Mouse (Mus musculus) neural tube, embryonic 12.5 days (tissue): ENCODE measurements around the gene Rps6kb1. TPM values are rescaled to one million over a fixed set of nuclear protein-coding genes. Genes with fewer than 3 reads are reported as not detected.
"Not testable (repeated sequence)": the region's sequence is repeated elsewhere in the genome, so short reads cannot be mapped to it uniquely, and the experiment has no call there.

Experiments
- ATAC-seq: fragments of 200-750 bp; cut with Nextera tagmentation; 2 replicates; pipeline ENCODE4 v1.8.0; 2017; ENCODE audit warnings: low read depth, mild to moderate bottlenecking, moderate TSS enrichment, moderate library complexity; ENCODE audit not compliant: low FRiP score
- H3K27ac ChIP-seq: fragments of 300-500 bp; sonication (generic); 2 replicates; pipeline ENCODE4 v1.5.1; 2016
- H3K27me3 ChIP-seq: fragments of 300-500 bp; sonication (generic); replicated peaks from 2 replicates; pipeline ENCODE4 v1.6.1; 2016; ENCODE audit warnings: mild to moderate bottlenecking
- H3K36me3 ChIP-seq: fragments of 300-500 bp; sonication (generic); 2 replicates; pipeline ENCODE4 v1.6.1; 2016; ENCODE audit warnings: mild to moderate bottlenecking
- H3K4me1 ChIP-seq: fragments of 300-500 bp; sonication (generic); 2 replicates; pipeline ENCODE4 v1.6.1; 2016
- H3K4me2 ChIP-seq: fragments of 300-500 bp; sonication (generic); replicated peaks from 2 replicates; pipeline ENCODE4 v1.6.1; 2016; ENCODE audit warnings: mild to moderate bottlenecking
- H3K4me3 ChIP-seq: fragments of 300-500 bp; sonication (generic); 2 replicates; pipeline ENCODE4 v1.5.1; 2016
- H3K9ac ChIP-seq: fragments of 300-500 bp; sonication (generic); 2 replicates; pipeline ENCODE4 v1.6.1; 2016; ENCODE audit warnings: mild to moderate bottlenecking
- H3K9me3 ChIP-seq: fragments of 300-500 bp; sonication (generic); 2 replicates; pipeline ENCODE4 v1.6.1; 2016; ENCODE audit warnings: mild to moderate bottlenecking
- WGBS: fragments of 180-500 bp; shearing (Covaris S2); methylation state at CpG from one replicate; pipeline ENCODE4 v1.1.7; 2016; 5-methylcytosine and 5-hydroxymethylcytosine counted together
- polyA plus RNA-seq: library from polyadenylated mRNA; unstranded; fragments of >200 nt; fragmentation: Nextera tagmentation; extraction: Ambion mirVana; gene quantifications from 2 replicates; pipeline ENCODE4 v1.2.1, GENCODE M21; 2016

Rps6kb1 gene
- polyA plus RNA-seq, 1 experiment from 2014 or later: 71.8 TPM

- no peak for ATAC-seq
- no peak overlapping the region for H3K4me2 ChIP-seq
Measured at GRCm38 (mm10) chr11:86547412-86547811, 2.8 kb upstream of the Rps6kb1 start.

GRCm38 (mm10) chr11:86545556-86545955, 951 bp upstream of the Rps6kb1 start:
- no peaks in the 10 kb centered on the region for H3K9me3 ChIP-seq
- H3K27ac ChIP-seq: no peak overlapping the region
- H3K4me3 ChIP-seq: peak overlapping the region; percentile 98
- peak overlapping the region; percentile 85 for H3K4me2 ChIP-seq
- H3K4me1 ChIP-seq: no peaks in the 10 kb centered on the region
- peaks cover 11% of the 10 kb centered on the region for H3K36me3 ChIP-seq
- no peak for ATAC-seq
- H3K27me3 ChIP-seq: no peaks in the 10 kb centered on the region
- WGBS: 84% methylated on average over 8 of the region's 8 CpGs
- H3K9ac ChIP-seq: 0 out of 2 replicates have a peak overlapping the region, but pooled peaks have one; percentile 3

More at GRCm38 (mm10) chr11:86547412-86547811, 2.8 kb upstream of the Rps6kb1 start:
- Histone ChIP-seq H3K36me3 (peaks cover 11% of the 10 kb centered on the region), H3K27ac (no peak overlapping the region), H3K4me3 (no peak overlapping the region), H3K9ac (no peak overlapping the region), H3K27me3 (no peaks in the 10 kb centered on the region), H3K4me1 (no peaks in the 10 kb centered on the region), H3K9me3 (no peaks in the 10 kb centered on the region)
- 96% methylated on average over 1 of the region's 1 CpGs for WGBS

- no peaks in the 10 kb centered on the region for H3K9me3 ChIP-seq
Measured at GRCm38 (mm10) chr11:86543960-86544638, 506 bp downstream of the Rps6kb1 start.

GRCm38 (mm10) chr11:86542851-86543250, 1.8 kb downstream of the Rps6kb1 start:
- H3K9ac ChIP-seq: no peak overlapping the region
- peak overlapping the region; percentile 85; the same call in 1 of the 2 replicates for H3K4me2 ChIP-seq
- H3K27ac ChIP-seq: no peak overlapping the region
- H3K4me1 ChIP-seq: no peaks in the 10 kb centered on the region
- H3K27me3 ChIP-seq: no peaks in the 10 kb centered on the region
- H3K4me3 ChIP-seq: no peak overlapping the region
- no peaks in the 10 kb centered on the region for H3K9me3 ChIP-seq
- ATAC-seq: no peak
- no peaks in the 10 kb centered on the region for H3K36me3 ChIP-seq
- WGBS: 96% methylated on average over 1 of the region's 1 CpGs

More at GRCm38 (mm10) chr11:86543960-86544638, 506 bp downstream of the Rps6kb1 start:
- H3K27me3 ChIP-seq: no peaks in the 10 kb centered on the region
- peak overlapping the region; percentile 97 for H3K9ac ChIP-seq
- no peaks in the 10 kb centered on the region for H3K4me1 ChIP-seq
- peak overlapping the region; percentile 62 for H3K27ac ChIP-seq
- peak; percentile 69 for ATAC-seq
- peak overlapping the region; percentile 98 for H3K4me3 ChIP-seq
- WGBS: 1% methylated on average over 47 of the region's 50 CpGs
- H3K36me3 ChIP-seq: no peaks in the 10 kb centered on the region
- peak overlapping the region; percentile 85 for H3K4me2 ChIP-seq

- no peaks in the 10 kb centered on the region for H3K27me3 ChIP-seq
- no peak overlapping the region for H3K4me2 ChIP-seq
- no peak overlapping the region for H3K27ac ChIP-seq
- no peaks in the 10 kb centered on the region for H3K36me3 ChIP-seq
- no peaks in the 10 kb centered on the region for H3K9me3 ChIP-seq
- H3K4me1 ChIP-seq: no peaks in the 10 kb centered on the region
- WGBS: 95% methylated on average over 2 of the region's 2 CpGs
- H3K9ac ChIP-seq: no peak overlapping the region
- H3K4me3 ChIP-seq: no peak overlapping the region
- no peak for ATAC-seq
Measured at GRCm38 (mm10) chr11:86540476-86540845, 4.1 kb downstream of the Rps6kb1 start.

GRCm38 (mm10) chr11:86539716-86540475, 4.7 kb downstream of the Rps6kb1 start:
- H3K36me3 ChIP-seq: no peaks in the 10 kb centered on the region
- WGBS: 94% methylated on average over 6 of the region's 6 CpGs
- no peak overlapping the region for H3K9ac ChIP-seq
- no peak overlapping the region for H3K4me2 ChIP-seq
- no peaks in the 10 kb centered on the region for H3K27me3 ChIP-seq
- no peak overlapping the region for H3K27ac ChIP-seq
- ATAC-seq: no peak
- H3K4me1 ChIP-seq: no peaks in the 10 kb centered on the region
- no peak overlapping the region for H3K4me3 ChIP-seq
- H3K9me3 ChIP-seq: no peaks in the 10 kb centered on the region

GRCm38 (mm10) chr11:86538786-86539185, 5.8 kb downstream of the Rps6kb1 start:
- Histone ChIP-seq H3K4me1 (no peaks in the 10 kb centered on the region), H3K27me3 (no peaks in the 10 kb centered on the region), H3K27ac (no peak overlapping the region), H3K36me3 (peaks cover 5% of the 10 kb centered on the region; the same call in 1 of the 2 replicates), H3K9me3 (no peaks in the 10 kb centered on the region), H3K4me2 (no peak overlapping the region), H3K4me3 (no peak overlapping the region), H3K9ac (no peak overlapping the region)
- ATAC-seq: no peak
- 93% methylated on average over 4 of the region's 4 CpGs for WGBS

- H3K27me3 ChIP-seq: no peaks in the 10 kb centered on the region
- no peaks in the 10 kb centered on the region for H3K4me1 ChIP-seq
- no peak overlapping the region for H3K9ac ChIP-seq
- no peak for ATAC-seq
- peaks cover 34% of the 10 kb centered on the region for H3K36me3 ChIP-seq
- H3K4me2 ChIP-seq: no peak overlapping the region
- H3K4me3 ChIP-seq: no peak overlapping the region
- H3K9me3 ChIP-seq: no peaks in the 10 kb centered on the region
- 93% methylated on average over 5 of the region's 5 CpGs for WGBS
- H3K27ac ChIP-seq: no peak overlapping the region
Measured at GRCm38 (mm10) chr11:86534201-86534910, 10.2 kb downstream of the Rps6kb1 start.

GRCm38 (mm10) chr11:86533302-86533701, 11.3 kb downstream of the Rps6kb1 start:
- H3K27ac ChIP-seq, ATAC-seq, H3K27me3 ChIP-seq, H3K9ac ChIP-seq, H3K4me3 ChIP-seq, H3K9me3 ChIP-seq, H3K4me1 ChIP-seq, H3K4me2 ChIP-seq: not testable (repeated sequence)
- 94% methylated on average over 6 of the region's 6 CpGs for WGBS
- H3K36me3 ChIP-seq: peaks cover 38% of the 10 kb centered on the region

- Histone ChIP-seq H3K27ac (no peak overlapping the region), H3K36me3 (peaks cover 43% of the 10 kb centered on the region), H3K9me3 (no peaks in the 10 kb centered on the region), H3K4me1 (no peaks in the 10 kb centered on the region), H3K27me3 (no peaks in the 10 kb centered on the region), H3K4me2 (no peak overlapping the region), H3K9ac (no peak overlapping the region), H3K4me3 (no peak overlapping the region)
- no peak for ATAC-seq
- 86% methylated on average over 1 of the region's 1 CpGs for WGBS
Measured at GRCm38 (mm10) chr11:86532834-86533233, 11.8 kb downstream of the Rps6kb1 start.

- Histone ChIP-seq H3K9ac (no peak overlapping the region), H3K27ac (no peak overlapping the region), H3K4me2 (no peak overlapping the region), H3K4me3 (no peak overlapping the region), H3K36me3 (peaks cover 70% of the 10 kb centered on the region), H3K4me1 (no peaks in the 10 kb centered on the region), H3K27me3 (no peaks in the 10 kb centered on the region), H3K9me3 (no peaks in the 10 kb centered on the region)
- no peak for ATAC-seq
- 94% methylated on average over 4 of the region's 4 CpGs for WGBS
Measured at GRCm38 (mm10) chr11:86527528-86527927, 17.1 kb downstream of the Rps6kb1 start.

GRCm38 (mm10) chr11:86519751-86520150, 24.9 kb downstream of the Rps6kb1 start:
- Histone ChIP-seq H3K9me3 (no peaks in the 10 kb centered on the region), H3K27me3 (no peaks in the 10 kb centered on the region), H3K4me3 (no peak overlapping the region), H3K4me1 (no peaks in the 10 kb centered on the region), H3K36me3 (peaks cover 74% of the 10 kb centered on the region), H3K27ac (no peak overlapping the region), H3K4me2 (no peak overlapping the region), H3K9ac (no peak overlapping the region)
- 88% methylated on average over 7 of the region's 7 CpGs for WGBS
- no peak for ATAC-seq
